Mouse (Mus musculus) G1E (cell line): ENCODE results near the gene Pax2.

ENCODE experiments used
- CTCF ChIP-seq: IDR thresholded peaks from 2 replicates; pipeline ENCODE4 v1.5.1; 2012; ENCODE audit warnings: low read depth, low read length, inconsistent platforms, mixed read lengths
- GATA1 ChIP-seq: IDR thresholded peaks from 2 replicates; pipeline ENCODE4 v1.6.1; 2012; ENCODE audit warnings: borderline replicate concordance, low read length, inconsistent platforms, mixed read lengths
- GATA2 ChIP-seq: IDR thresholded peaks from 2 replicates; pipeline ENCODE4 v1.6.1; 2012; ENCODE audit warnings: low read depth, low read length, inconsistent platforms, borderline replicate concordance
- POLR2AphosphoS5 ChIP-seq: IDR thresholded peaks from 2 replicates; pipeline ENCODE4 v1.6.1; 2012; ENCODE audit warnings: low read depth, low read length, inconsistent platforms; ENCODE audit not compliant: insufficient replicate concordance
- TAL1 ChIP-seq: conservative IDR thresholded peaks from 2 replicates; pipeline ENCODE4 v1.6.1; 2012; ENCODE audit warnings: low read depth, low read length, inconsistent platforms, mixed read lengths

GRCm38 (mm10) chr19:44849465-44849864 is 93.6 kb downstream of the Pax2 start:
- no peak for TF ChIP-seq CTCF
- no peak for TF ChIP-seq TAL1
- TF ChIP-seq POLR2AphosphoS5, result no peak
- TF ChIP-seq GATA1, result no peak
- TF ChIP-seq GATA2, result no peak
